In the genomic region with DNA sequence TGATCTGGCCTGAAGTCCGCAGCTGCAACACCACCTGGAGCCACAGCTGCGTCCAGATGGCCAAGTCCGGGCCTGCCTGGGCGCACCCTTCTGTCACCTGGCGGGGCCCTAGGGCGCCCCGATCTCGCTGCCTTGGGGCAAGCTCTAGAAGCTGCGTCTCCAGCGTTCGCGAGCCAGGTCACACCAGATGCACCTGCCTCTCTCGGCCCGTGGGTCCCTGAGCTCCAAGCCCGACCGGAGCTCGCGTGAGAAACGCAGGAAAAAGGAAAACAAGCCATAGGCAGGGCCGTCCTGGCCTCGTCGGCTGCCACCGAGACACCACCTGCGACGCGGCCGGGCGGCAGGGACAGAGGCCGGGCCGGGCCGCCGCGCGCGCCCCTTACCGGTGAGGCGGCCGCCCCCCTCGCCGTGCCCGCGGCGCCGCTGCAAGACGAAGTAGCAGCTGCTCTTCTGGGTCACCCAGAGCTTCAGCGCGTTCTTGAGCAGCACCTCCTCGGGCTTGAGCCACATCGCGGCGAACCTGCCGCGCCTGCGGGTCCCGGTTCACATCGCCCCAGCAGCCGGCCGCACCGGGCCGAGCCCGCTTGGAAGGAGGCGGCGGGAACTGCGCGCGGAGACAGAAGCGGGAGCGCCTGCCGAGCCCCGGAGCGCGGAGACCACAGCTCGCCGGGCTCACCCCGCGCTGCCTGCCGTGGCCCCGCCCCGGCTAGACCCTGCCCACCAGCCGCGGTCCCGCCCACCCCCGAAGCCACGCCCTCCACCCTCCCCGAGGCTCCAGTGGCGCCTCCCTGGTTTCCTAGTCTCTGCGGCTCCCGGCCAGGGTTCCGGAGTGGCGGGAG, we compare ENCODE assay signal across 7 mouse cellular contexts. TPM values are rescaled to one million over a fixed set of nuclear protein-coding genes. Genes with fewer than 3 reads are reported as not detected.
DNase-seq lines count a peak whose midpoint lies in the region; ATAC-seq and TF ChIP-seq lines count a peak whose summit lies in the region.

A gene (minus strand): TSS at position 699 of the 839 bp plus-strand sequence.

- peak within 1 kb of the TSS; percentile 86 for H3K27ac ChIP-seq in embryonic facial prominence, embryonic 10.5 days (replicated peaks)
- H3K27ac ChIP-seq in intestine, postnatal 0 days (ENCODE audit: low read depth, low read length) = peak within 1 kb of the TSS; percentile 71
- peak within 1 kb of the TSS; percentile 84 for H3K27ac ChIP-seq in limb, embryonic 10.5 days
- H3K27ac ChIP-seq in midbrain, embryonic 12.5 days (replicated peaks) = peak within 1 kb of the TSS; percentile 66
- peak within 1 kb of the TSS; percentile 69 for H3K27ac ChIP-seq in small intestine, adult 2 months (ENCODE audit: insufficient read depth, low read depth, low read length)

- H3K4me1 ChIP-seq in embryonic facial prominence, embryonic 10.5 days = peaks cover 39% of the 10 kb centered on the region
- H3K4me1 ChIP-seq in intestine, postnatal 0 days (replicated peaks; ENCODE audit: control insufficient read depth, insufficient read depth, low read length) = peaks cover 6% of the 10 kb centered on the region; the same call in 1 of the 2 replicates
- H3K4me1 ChIP-seq in limb, embryonic 10.5 days = peaks cover 25% of the 10 kb centered on the region
- peaks cover 24% of the 10 kb centered on the region for H3K4me1 ChIP-seq in midbrain, embryonic 12.5 days
- peaks cover 10% of the 10 kb centered on the region; the same call in 1 of the 2 replicates for H3K4me1 ChIP-seq in small intestine, adult 2 months (ENCODE audit: control insufficient read depth, insufficient read depth, insufficient read length, low read length)

- no peak; the same call in 1 of the 2 replicates for TF ChIP-seq CTCF in intestine, postnatal 0 days (IDR thresholded peaks at IDR 0.05; ENCODE audit: low read depth)
- no peak for TF ChIP-seq CTCF in small intestine, adult 2 months (IDR thresholded peaks at IDR 0.05; ENCODE audit: extremely low read depth, insufficient read length, insufficient replicate concordance, low read depth, low read length)

- H3K9me3 ChIP-seq in embryonic facial prominence, embryonic 10.5 days = peaks cover 4% of the 10 kb centered on the region; the same call in 1 of the 2 replicates
- no peaks in the 10 kb centered on the region for H3K9me3 ChIP-seq in intestine, postnatal 0 days (ENCODE audit: control insufficient read depth)
- no peaks in the 10 kb centered on the region for H3K9me3 ChIP-seq in limb, embryonic 10.5 days (replicated peaks)
- no peaks in the 10 kb centered on the region for H3K9me3 ChIP-seq in midbrain, embryonic 12.5 days

- ATAC-seq in intestine, postnatal 0 days = peak; percentile 89
- peak; percentile 96 for ATAC-seq in midbrain, embryonic 12.5 days (ENCODE audit: low FRiP score, low read depth)

- no peaks in the 10 kb centered on the region for H3K36me3 ChIP-seq in embryonic facial prominence, embryonic 10.5 days (replicated peaks)
- no peaks in the 10 kb centered on the region for H3K36me3 ChIP-seq in intestine, postnatal 0 days (ENCODE audit: control insufficient read depth, insufficient read depth)
- H3K36me3 ChIP-seq in limb, embryonic 10.5 days = no peaks in the 10 kb centered on the region
- H3K36me3 ChIP-seq in midbrain, embryonic 12.5 days = no peaks in the 10 kb centered on the region
- no peaks in the 10 kb centered on the region; the same call in 1 of the 2 replicates for H3K36me3 ChIP-seq in small intestine, adult 2 months (ENCODE audit: control insufficient read depth, insufficient read depth, low read length)

- H3K27me3 ChIP-seq in embryonic facial prominence, embryonic 10.5 days (replicated peaks; ENCODE audit: low read depth, poor library complexity, severe bottlenecking) = peaks cover 24% of the 10 kb centered on the region
- H3K27me3 ChIP-seq in intestine, postnatal 0 days (replicated peaks; ENCODE audit: control insufficient read depth, insufficient read depth, low read length) = no peaks in the 10 kb centered on the region
- H3K27me3 ChIP-seq in limb, embryonic 10.5 days (ENCODE audit: low read depth, poor library complexity, severe bottlenecking) = peaks cover 20% of the 10 kb centered on the region
- peaks cover 23% of the 10 kb centered on the region for H3K27me3 ChIP-seq in midbrain, embryonic 12.5 days
- no peaks in the 10 kb centered on the region for H3K27me3 ChIP-seq in small intestine, adult 2 months (ENCODE audit: control insufficient read depth, insufficient read depth, low read length)

- DNase-seq in adrenal gland, postnatal 25 days = peak; percentile 94
- peak; percentile 96 for DNase-seq in embryonic facial prominence, embryonic 10.5 days (ENCODE audit: low spot score)
- DNase-seq in gonadal fat pad, adult 2 months (ENCODE audit: low read depth) = no peak
- peak; percentile 95 for DNase-seq in limb, embryonic 10.5 days (ENCODE audit: low spot score)

- WGBS in embryonic facial prominence, embryonic 10.5 days = under 1% methylated on average over 90 of the region's 90 CpGs
- under 1% methylated on average over 79 of the region's 90 CpGs for WGBS in intestine, postnatal 0 days
- WGBS in limb, embryonic 10.5 days = under 1% methylated on average over 90 of the region's 90 CpGs
- under 1% methylated on average over 88 of the region's 90 CpGs for WGBS in midbrain, embryonic 12.5 days
- under 1% methylated on average over 90 of the region's 90 CpGs for WGBS in small intestine, adult 2 months

- peak within 1 kb of the TSS; percentile 75 for H3K4me3 ChIP-seq in embryonic facial prominence, embryonic 10.5 days
- H3K4me3 ChIP-seq in intestine, postnatal 0 days (ENCODE audit: low read depth, low read length) = peak within 1 kb of the TSS; percentile 76
- H3K4me3 ChIP-seq in limb, embryonic 10.5 days = peak within 1 kb of the TSS; percentile 80
- H3K4me3 ChIP-seq in midbrain, embryonic 12.5 days = peak within 1 kb of the TSS; percentile 55
- peak within 1 kb of the TSS; percentile 82 for H3K4me3 ChIP-seq in small intestine, adult 2 months (ENCODE audit: low read depth, low read length)

- peak within 1 kb of the TSS; percentile 92 for H3K4me2 ChIP-seq in intestine, postnatal 0 days (replicated peaks; ENCODE audit: low read depth)
- H3K4me2 ChIP-seq in midbrain, embryonic 12.5 days (replicated peaks) = peak within 1 kb of the TSS; percentile 96

- H3K9ac ChIP-seq in intestine, postnatal 0 days (ENCODE audit: low read depth, low read length) = peak within 1 kb of the TSS; percentile 77
- H3K9ac ChIP-seq in midbrain, embryonic 12.5 days (replicated peaks) = peak within 1 kb of the TSS; percentile 63

- TF ChIP-seq POLR2A in small intestine, adult 2 months (IDR thresholded peaks at IDR 0.05; ENCODE audit: low read depth, low read length) = peak; percentile 84

RNA-seq across cellular contexts. Expression of the gene that starts here (rescaled TPM):
- total RNA-seq in adrenal gland, postnatal 25 days (2021) = 16.7 and 18.7 TPM in 2 replicates
- polyA plus RNA-seq in embryonic facial prominence, embryonic 10.5 days (2016; fragmentation: Nextera tagmentation; extraction: Ambion mirVana) = 5.2 and 5.3 TPM in 2 replicates
- 96.2 and 115 TPM in 2 replicates for polyA plus RNA-seq in gonadal fat pad, adult 2 months (2012; rRNA removed)
- 4.2 and 4.7 TPM in 2 replicates for polyA plus RNA-seq in intestine, postnatal 0 days (2015; fragmentation: Nextera tagmentation; extraction: Ambion mirVana)
- polyA plus RNA-seq in limb, embryonic 10.5 days (2016; fragmentation: Nextera tagmentation; extraction: Ambion mirVana) = 3.6 and 5.1 TPM in 2 replicates
- polyA plus RNA-seq in midbrain, embryonic 12.5 days (2016; fragmentation: Nextera tagmentation; extraction: Ambion mirVana) = 7.8 and 8.4 TPM in 2 replicates
- 6.0 and 13.1 TPM in 2 replicates for polyA plus RNA-seq in small intestine, adult 2 months (2012; rRNA removed)
